Mouse (Mus musculus) erythroblast, embryonic 14.5 days (primary cell): Measurements from ENCODE around the gene Ikzf3. TPM values are rescaled to one million over a fixed set of nuclear protein-coding genes. Genes with fewer than 3 reads are reported as not detected.

Experiments used
- H3K27me3 ChIP-seq: 2 replicates; pipeline ENCODE4 v1.6.1; 2012; ENCODE audit warnings: inconsistent platforms; ENCODE audit not compliant: control insufficient read depth
- H3K36me3 ChIP-seq: 2 replicates; pipeline ENCODE4 v1.6.1; 2012; ENCODE audit warnings: mild to moderate bottlenecking, inconsistent platforms; ENCODE audit not compliant: control insufficient read depth
- H3K4me1 ChIP-seq: 2 replicates; pipeline ENCODE4 v1.6.1; 2012; ENCODE audit warnings: inconsistent platforms; ENCODE audit not compliant: control insufficient read depth
- H3K4me3 ChIP-seq: replicated peaks from 2 replicates; pipeline ENCODE3; 2012; ENCODE audit warnings: moderate library complexity, mild to moderate bottlenecking, inconsistent platforms
- H3K9me3 ChIP-seq: 2 replicates; pipeline ENCODE4 v1.6.1; 2012; ENCODE audit warnings: low read length, inconsistent platforms, mixed read lengths; ENCODE audit not compliant: control insufficient read depth
- GATA1 ChIP-seq: IDR thresholded peaks from 2 replicates; pipeline ENCODE4 v1.6.1; 2012; ENCODE audit warnings: low read length, inconsistent platforms, mixed read lengths
- TAL1 ChIP-seq: IDR thresholded peaks from 3 replicates; pipeline ENCODE4 v1.6.1; 2012; ENCODE audit warnings: low read length, inconsistent platforms, mixed read lengths
- polyA plus RNA-seq: library from polyadenylated mRNA; stranded (reverse); fragments of >175 nt; gene quantifications from 2 replicates; pipeline ENCODE4 v1.2.3, GENCODE M21; 2012

Ikzf3 gene
- polyA plus RNA-seq, 1 experiment = not detected

- no peak for TF ChIP-seq TAL1
- no peak for TF ChIP-seq GATA1
Measured at GRCm38 (mm10) chr11:98586087-98586891, 40.5 kb upstream of the Ikzf3 start.

GRCm38 (mm10) chr11:98584629-98585177 is 38.9 kb upstream of the Ikzf3 start:
- H3K36me3 ChIP-seq = peaks cover 63% of the 10 kb centered on the region
- peak overlapping the region; percentile 79 for H3K4me3 ChIP-seq
- H3K4me1 ChIP-seq = peaks cover 95% of the 10 kb centered on the region
- H3K9me3 ChIP-seq = no peaks in the 10 kb centered on the region
- TF ChIP-seq TAL1 (no peak), GATA1 (no peak)
- H3K27me3 ChIP-seq = no peaks in the 10 kb centered on the region

More at GRCm38 (mm10) chr11:98586087-98586891, 40.5 kb upstream of the Ikzf3 start:
- no peaks in the 10 kb centered on the region for H3K27me3 ChIP-seq
- peaks cover 87% of the 10 kb centered on the region for H3K4me1 ChIP-seq
- H3K36me3 ChIP-seq = peaks cover 47% of the 10 kb centered on the region
- no peaks in the 10 kb centered on the region for H3K9me3 ChIP-seq
- H3K4me3 ChIP-seq = peak overlapping the region; percentile 79

GRCm38 (mm10) chr11:98584146-98584545 is 38.3 kb upstream of the Ikzf3 start:
- Histone ChIP-seq H3K9me3 (no peaks in the 10 kb centered on the region), H3K36me3 (peaks cover 68% of the 10 kb centered on the region), H3K27me3 (no peaks in the 10 kb centered on the region), H3K4me3 (peak overlapping the region; percentile 79), H3K4me1 (peaks cover 95% of the 10 kb centered on the region)
- TF ChIP-seq GATA1 (no peak), TAL1 (no peak)

DNA sequence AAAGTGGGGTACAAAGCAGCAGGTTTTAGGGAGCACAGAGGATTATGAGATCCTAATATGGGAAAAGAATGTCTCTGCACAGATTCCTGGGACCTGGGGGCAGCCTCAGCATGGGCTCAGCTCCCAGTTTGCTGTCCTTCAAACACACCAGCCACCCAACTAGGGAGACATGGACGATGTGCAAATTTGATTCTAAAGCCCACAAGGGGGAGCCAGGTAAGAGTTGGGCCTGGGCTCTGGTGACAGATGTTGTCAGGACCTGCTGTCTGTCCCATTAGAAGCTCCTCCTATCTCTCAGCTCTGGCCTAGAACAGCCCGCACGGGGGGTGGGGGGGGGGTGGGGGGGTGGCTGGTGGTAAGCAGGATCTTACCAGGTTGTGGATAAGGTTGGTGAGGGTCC is 37.7 kb upstream of the Ikzf3 start:
- Histone ChIP-seq H3K9me3 (no peaks in the 10 kb centered on the region; the same call in 1 of the 2 replicates), H3K27me3 (no peaks in the 10 kb centered on the region), H3K36me3 (peaks cover 74% of the 10 kb centered on the region), H3K4me1 (peaks cover 95% of the 10 kb centered on the region), H3K4me3 (peak overlapping the region; percentile 79)
- TF ChIP-seq TAL1 (no peak), GATA1 (no peak)

GRCm38 (mm10) chr11:98583265-98583552 is 37.4 kb upstream of the Ikzf3 start:
- TF ChIP-seq GATA1 (peak; percentile 47; the same call in 1 of the 2 replicates), TAL1 (peak; percentile 88)
- Histone ChIP-seq H3K4me3 (peak overlapping the region; percentile 79), H3K36me3 (peaks cover 77% of the 10 kb centered on the region), H3K4me1 (peaks cover 95% of the 10 kb centered on the region), H3K9me3 (no peaks in the 10 kb centered on the region; the same call in 1 of the 2 replicates), H3K27me3 (no peaks in the 10 kb centered on the region)

DNA sequence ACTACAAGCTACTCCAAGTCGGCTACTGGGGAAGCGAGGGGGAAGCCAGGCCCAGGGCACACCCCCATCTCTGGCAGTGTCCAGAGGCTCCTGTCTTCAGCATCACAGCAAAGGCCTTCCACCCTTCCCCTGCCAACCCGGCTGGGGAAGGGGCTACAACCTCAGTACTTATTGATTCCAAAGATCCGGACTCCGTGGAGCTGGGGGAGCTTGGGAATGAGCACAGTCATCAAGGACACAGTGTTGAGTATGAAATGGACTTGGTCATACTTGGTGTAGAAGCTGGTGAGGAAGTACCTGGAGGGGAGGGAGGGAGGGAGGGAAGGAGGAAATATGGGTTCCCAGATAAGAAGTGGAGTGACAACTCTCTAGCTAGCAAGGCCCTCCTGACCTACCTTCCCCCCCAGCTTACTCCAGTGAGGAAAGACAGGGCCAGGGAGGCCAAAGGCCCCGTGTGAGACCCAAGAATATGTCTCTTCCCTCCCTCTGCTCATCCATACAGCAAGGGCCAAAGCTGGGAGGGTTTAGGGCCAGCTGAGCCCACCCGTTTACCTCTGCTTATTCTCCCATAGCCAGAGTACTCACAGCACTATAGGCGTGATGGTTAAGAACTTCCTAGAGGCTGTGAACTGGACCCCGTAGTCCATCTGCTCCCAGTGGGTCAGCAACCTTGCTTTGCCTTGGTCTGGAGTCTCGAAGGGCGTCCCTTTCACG is 36.9 kb upstream of the Ikzf3 start:
- H3K4me1 ChIP-seq = peaks cover 95% of the 10 kb centered on the region
- H3K4me3 ChIP-seq = peak overlapping the region; percentile 79
- TF ChIP-seq GATA1 (peak; percentile 53), TAL1 (peak; percentile 43; the same call in 2 of the 3 replicates)
- peaks cover 81% of the 10 kb centered on the region for H3K36me3 ChIP-seq
- no peaks in the 10 kb centered on the region; the same call in 1 of the 2 replicates for H3K9me3 ChIP-seq
- H3K27me3 ChIP-seq = no peaks in the 10 kb centered on the region

DNA sequence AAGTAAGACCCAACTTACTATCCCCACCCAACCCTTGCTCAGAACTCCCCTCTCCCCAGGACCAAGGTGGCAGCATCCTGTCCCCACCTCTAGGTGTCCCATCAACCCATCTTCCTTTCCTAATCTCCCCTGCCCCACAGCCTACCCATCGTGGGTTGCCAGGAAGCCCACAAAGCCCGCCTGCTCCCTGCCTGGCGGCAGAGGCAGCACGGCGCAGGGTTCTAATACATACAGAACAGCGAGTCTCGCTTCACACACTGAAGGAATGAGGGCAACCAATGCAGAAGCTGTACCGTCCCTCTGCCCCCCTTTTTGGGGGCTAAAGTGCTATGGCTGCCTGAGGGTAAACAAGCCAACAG is 36.2 kb upstream of the Ikzf3 start:
- peaks cover 94% of the 10 kb centered on the region for H3K4me1 ChIP-seq
- no peaks in the 10 kb centered on the region for H3K27me3 ChIP-seq
- TF ChIP-seq GATA1 = no peak
- no peak for TF ChIP-seq TAL1
- peaks cover 85% of the 10 kb centered on the region for H3K36me3 ChIP-seq
- no peaks in the 10 kb centered on the region; the same call in 1 of the 2 replicates for H3K9me3 ChIP-seq
- peak overlapping the region; percentile 79 for H3K4me3 ChIP-seq

DNA sequence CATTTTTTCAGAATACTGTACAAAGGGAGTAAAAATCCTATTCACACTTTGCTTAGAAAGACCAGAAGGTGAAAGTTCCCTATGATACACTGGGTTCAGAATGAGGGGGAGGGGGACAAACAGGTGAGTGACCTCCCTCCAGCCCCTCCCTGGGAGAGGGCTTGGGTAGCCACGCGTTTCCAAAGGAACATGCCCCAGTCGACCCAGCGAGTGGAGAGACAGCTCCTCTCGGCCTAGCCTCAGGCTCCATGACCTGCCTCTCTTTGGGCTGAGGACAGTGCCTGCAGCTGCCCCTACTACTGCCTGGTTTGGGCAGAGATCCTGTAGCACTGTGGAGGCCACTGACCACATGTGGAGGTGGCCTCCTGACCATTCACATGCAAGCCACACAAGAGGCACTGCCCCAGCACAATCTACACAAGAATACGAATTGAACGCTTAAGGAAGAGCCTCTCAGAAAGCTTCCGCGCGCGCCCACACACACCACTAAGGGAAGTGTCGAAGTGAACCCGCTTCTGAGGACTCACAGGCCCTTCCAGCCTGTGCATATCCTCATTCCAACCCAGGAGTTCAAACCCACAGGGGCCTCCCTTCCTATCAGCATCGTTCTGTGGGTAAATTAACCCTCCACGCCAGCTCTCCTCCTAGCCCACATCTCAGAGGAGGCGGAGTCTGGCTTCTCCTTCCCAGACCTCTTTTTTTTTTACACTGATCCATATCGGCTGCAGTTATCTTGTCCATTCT is 35.6 kb upstream of the Ikzf3 start:
- peak overlapping the region; percentile 79 for H3K4me3 ChIP-seq
- peaks cover 90% of the 10 kb centered on the region for H3K36me3 ChIP-seq
- H3K9me3 ChIP-seq = no peaks in the 10 kb centered on the region; the same call in 1 of the 2 replicates
- peaks cover 97% of the 10 kb centered on the region for H3K4me1 ChIP-seq
- H3K27me3 ChIP-seq = no peaks in the 10 kb centered on the region
- peak; percentile 55 for TF ChIP-seq GATA1
- no peak for TF ChIP-seq TAL1
